Mouse (Mus musculus): ENCODE results near the gene Oosp2. TPM values are rescaled to one million over a fixed set of nuclear protein-coding genes. Genes with fewer than 3 reads are reported as not detected.

Oosp2 gene
- polyA plus RNA-seq, 1 experiment, result not detected

DNA sequence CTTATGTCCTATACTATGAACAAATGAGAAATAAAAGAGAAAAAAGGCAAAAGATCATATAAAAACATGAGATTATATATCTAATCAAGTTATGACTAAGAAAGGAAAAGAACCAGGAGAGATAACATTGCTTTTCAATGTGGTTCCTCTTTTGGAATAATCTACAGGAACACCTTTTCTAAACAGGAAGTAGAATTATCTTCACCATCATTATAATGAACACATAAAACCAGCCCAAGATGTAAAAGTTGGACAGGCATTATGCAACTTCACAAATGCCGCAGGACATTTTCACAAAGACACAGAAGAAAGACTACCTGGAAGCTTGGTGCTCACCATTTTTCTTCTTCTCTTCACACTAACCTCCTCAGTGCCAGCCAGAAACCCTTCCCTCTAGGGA is 47.3 kb downstream of the Oosp2 start:
- TF ChIP-seq POLR2A (IDR thresholded peaks at IDR 0.05; ENCODE audit: extremely low read depth, insufficient read depth, low read length) (no peak), CTCF (IDR thresholded peaks at IDR 0.05; ENCODE audit: extremely low read depth, insufficient read depth, low read length) (no peak)
- Histone ChIP-seq H3K4me1 (ENCODE audit: control insufficient read depth, insufficient read depth, low read length) (no peaks in the 10 kb centered on the region), H3K27ac (ENCODE audit: insufficient read depth, low read length) (no peak overlapping the region), H3K4me3 (ENCODE audit: insufficient read depth, low read length) (no peak overlapping the region)

DNA sequence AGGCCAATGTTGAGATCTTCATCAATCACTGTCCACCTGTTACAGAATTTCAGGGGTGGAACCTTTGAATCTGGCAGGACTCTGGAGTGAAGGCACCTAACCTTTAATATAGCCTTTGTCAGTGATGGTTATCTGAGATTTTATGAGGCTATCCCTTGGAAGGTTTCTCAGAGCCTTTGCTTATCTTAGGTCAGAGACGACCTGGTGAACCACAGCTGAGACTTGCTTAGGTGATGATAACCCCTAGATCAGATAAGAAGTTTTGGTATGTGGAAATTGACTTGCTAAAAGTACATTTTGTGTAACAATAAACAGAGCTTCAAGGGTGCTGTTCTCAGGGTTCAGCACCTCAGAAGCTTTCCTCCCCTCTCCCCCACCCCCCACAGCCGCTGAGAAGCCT is 48.1 kb downstream of the Oosp2 start:
- no peak overlapping the region for H3K27ac ChIP-seq (ENCODE audit: insufficient read depth, low read length)
- no peak overlapping the region for H3K4me3 ChIP-seq (ENCODE audit: insufficient read depth, low read length)
- TF ChIP-seq CTCF (IDR thresholded peaks at IDR 0.05; ENCODE audit: extremely low read depth, insufficient read depth, low read length) (no peak), POLR2A (IDR thresholded peaks at IDR 0.05; ENCODE audit: extremely low read depth, insufficient read depth, low read length) (no peak)
- H3K4me1 ChIP-seq (ENCODE audit: control insufficient read depth, insufficient read depth, low read length), result no peaks in the 10 kb centered on the region

GRCm38 (mm10) chr19:11611541-11611945 is 48.8 kb downstream of the Oosp2 start:
- no peak overlapping the region for H3K4me3 ChIP-seq (ENCODE audit: insufficient read depth, low read length)
- H3K4me1 ChIP-seq (ENCODE audit: control insufficient read depth, insufficient read depth, low read length), result no peaks in the 10 kb centered on the region
- no peak overlapping the region for H3K27ac ChIP-seq (ENCODE audit: insufficient read depth, low read length)
- TF ChIP-seq CTCF (IDR thresholded peaks at IDR 0.05; ENCODE audit: extremely low read depth, insufficient read depth, low read length), result peak; percentile 59
- no peak for TF ChIP-seq POLR2A (IDR thresholded peaks at IDR 0.05; ENCODE audit: extremely low read depth, insufficient read depth, low read length)

- no peaks in the 10 kb centered on the region for H3K4me1 ChIP-seq (ENCODE audit: control insufficient read depth, insufficient read depth, low read length)
- H3K4me3 ChIP-seq (ENCODE audit: insufficient read depth, low read length), result no peak overlapping the region
- TF ChIP-seq CTCF (IDR thresholded peaks at IDR 0.05; ENCODE audit: extremely low read depth, insufficient read depth, low read length), result peak; percentile 49; the same call in 1 of the 2 replicates
- TF ChIP-seq POLR2A (IDR thresholded peaks at IDR 0.05; ENCODE audit: extremely low read depth, insufficient read depth, low read length), result no peak
- no peak overlapping the region for H3K27ac ChIP-seq (ENCODE audit: insufficient read depth, low read length)
These were observed 52.2 kb downstream of the Oosp2 start for GRCm38 (mm10) chr19:11608172-11608571.

- no peaks in the 10 kb centered on the region; the same call in 1 of the 2 replicates for H3K4me1 ChIP-seq (ENCODE audit: control insufficient read depth, insufficient read depth, low read length)
- no peak for TF ChIP-seq CTCF (IDR thresholded peaks at IDR 0.05; ENCODE audit: extremely low read depth, insufficient read depth, low read length)
- no peak for TF ChIP-seq POLR2A (IDR thresholded peaks at IDR 0.05; ENCODE audit: extremely low read depth, insufficient read depth, low read length)
- H3K4me3 ChIP-seq (ENCODE audit: insufficient read depth, low read length), result no peak within 1 kb of the TSS
- H3K27ac ChIP-seq (ENCODE audit: insufficient read depth, low read length), result no peak within 1 kb of the TSS
These were observed 55.8 kb downstream of the Oosp2 start, which contains the start of gene Ms4a6d for GRCm38 (mm10) chr19:11604603-11605002. Gene Ms4a6d (minus strand): TSS chr19:11604849.

DNA sequence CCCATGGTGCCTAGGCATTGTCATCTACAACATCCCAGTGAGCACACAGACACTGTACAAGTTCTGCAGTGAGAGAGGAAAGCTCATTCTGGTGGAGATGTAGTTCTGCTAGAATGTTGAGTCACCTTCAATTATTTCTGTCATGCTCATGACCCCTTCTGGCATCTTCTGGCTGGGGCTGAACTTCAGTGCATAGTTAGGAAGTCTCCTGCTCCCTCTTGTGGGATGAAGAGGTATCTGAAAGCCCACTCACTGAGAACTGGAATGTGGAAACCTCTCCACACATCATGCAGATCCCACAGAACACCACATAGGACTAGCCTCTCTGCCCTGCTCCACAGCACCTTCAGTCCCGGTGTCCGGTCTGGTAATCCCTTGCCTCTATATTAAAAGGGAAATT is 58.3 kb downstream of the Oosp2 start:
- Histone ChIP-seq H3K4me3 (ENCODE audit: insufficient read depth, low read length) (no peak overlapping the region), H3K27ac (ENCODE audit: insufficient read depth, low read length) (no peak overlapping the region), H3K4me1 (ENCODE audit: control insufficient read depth, insufficient read depth, low read length) (no peaks in the 10 kb centered on the region; the same call in 1 of the 2 replicates)
- TF ChIP-seq CTCF (IDR thresholded peaks at IDR 0.05; ENCODE audit: extremely low read depth, insufficient read depth, low read length) (peak; percentile 53), POLR2A (IDR thresholded peaks at IDR 0.05; ENCODE audit: extremely low read depth, insufficient read depth, low read length) (no peak)

DNA sequence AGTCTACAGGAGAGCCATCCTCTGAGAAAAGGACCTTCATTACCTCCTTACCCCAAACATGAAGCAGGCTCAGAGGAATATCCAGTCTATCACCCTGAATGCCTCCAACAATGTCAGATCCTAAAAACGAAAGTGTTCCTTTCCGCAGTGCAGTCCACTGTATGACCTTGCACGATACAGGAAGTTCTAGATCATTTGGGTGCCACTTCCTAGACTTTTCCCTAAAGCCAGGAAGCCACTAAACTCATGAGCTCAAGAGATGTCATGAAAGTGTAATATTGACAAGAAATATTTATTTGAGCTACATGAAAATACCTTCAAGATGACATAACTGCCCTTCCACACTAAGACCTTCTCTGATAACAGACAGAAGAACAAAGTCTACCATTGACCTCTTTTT is 59.0 kb downstream of the Oosp2 start:
- no peak overlapping the region for H3K4me3 ChIP-seq (ENCODE audit: insufficient read depth, low read length)
- no peaks in the 10 kb centered on the region; the same call in 1 of the 2 replicates for H3K4me1 ChIP-seq (ENCODE audit: control insufficient read depth, insufficient read depth, low read length)
- no peak overlapping the region for H3K27ac ChIP-seq (ENCODE audit: insufficient read depth, low read length)
- TF ChIP-seq POLR2A (IDR thresholded peaks at IDR 0.05; ENCODE audit: extremely low read depth, insufficient read depth, low read length), result no peak
- TF ChIP-seq CTCF (IDR thresholded peaks at IDR 0.05; ENCODE audit: extremely low read depth, insufficient read depth, low read length), result no peak

Other genes starting within 250 kb of the Oosp2 start
- 0.44 and 0.78 TPM in 2 replicates for gene Ms4a4b, start 217.0 kb downstream of the Oosp2 start, polyA plus RNA-seq (2012; rRNA removed)
- 0.86 and 1.3 TPM in 2 replicates for gene Ms4a6c, start 191.2 kb downstream of the Oosp2 start, polyA plus RNA-seq (2012; rRNA removed)
- gene Gm8369, start 174.6 kb downstream of the Oosp2 start, polyA plus RNA-seq (2012; rRNA removed), result 0.31 and 0.62 TPM in 2 replicates
- gene Ms4a6b, start 144.0 kb downstream of the Oosp2 start, polyA plus RNA-seq (2012; rRNA removed), result 2.0 and 2.2 TPM in 2 replicates
- not detected in 2 replicates for gene Ms4a4d, start 123.8 kb downstream of the Oosp2 start, polyA plus RNA-seq (2012; rRNA removed)
- gene Ms4a6d, start 55.7 kb downstream of the Oosp2 start, polyA plus RNA-seq (2012; rRNA removed), result 1.5 and 1.8 TPM in 2 replicates
- 0.06 TPM in 1 of 2 replicates, not detected in the other for gene Ms4a2, start 36.8 kb downstream of the Oosp2 start, polyA plus RNA-seq (2012; rRNA removed)
- gene Ms4a3, start 19.7 kb downstream of the Oosp2 start, polyA plus RNA-seq (2012; rRNA removed), result not detected in 2 replicates
- gene Oosp1, start 30.6 kb upstream of the Oosp2 start, polyA plus RNA-seq (2012; rRNA removed), result not detected in 2 replicates
- not detected in 2 replicates for gene Oosp3, start 36.5 kb upstream of the Oosp2 start, polyA plus RNA-seq (2012; rRNA removed)
- not detected in 2 replicates for gene Gif, start 87.0 kb upstream of the Oosp2 start, polyA plus RNA-seq (2012; rRNA removed)
- gene Mrpl16, start 109.8 kb upstream of the Oosp2 start, polyA plus RNA-seq (2012; rRNA removed), result 38.9 and 39.5 TPM in 2 replicates
- gene Stx3, start 158.8 kb upstream of the Oosp2 start, polyA plus RNA-seq (2012; rRNA removed), result 46.4 and 56.4 TPM in 2 replicates
- gene Olfr1417, start 178.7 kb upstream of the Oosp2 start, polyA plus RNA-seq (2012; rRNA removed), result not detected in 2 replicates
- not detected in 2 replicates for gene Olfr1418, start 200.5 kb upstream of the Oosp2 start, polyA plus RNA-seq (2012; rRNA removed)
- gene Olfr1419, start 214.5 kb upstream of the Oosp2 start, polyA plus RNA-seq (2012; rRNA removed), result 0.13 and 0.15 TPM in 2 replicates
- gene Olfr1420, start 226.0 kb upstream of the Oosp2 start, polyA plus RNA-seq (2012; rRNA removed), result not detected in 2 replicates

Data from cortical plate, adult 2 months (tissue).